Mouse (Mus musculus): ENCODE measurements around the gene Ttc28. TPM values are rescaled to one million over a fixed set of nuclear protein-coding genes. Genes with fewer than 3 reads are reported as not detected.

Gene Ttc28
- total and polyA plus RNA-seq, 2 experiments: 0.81 to 0.83 TPM

GRCm38 (mm10) chr5:110979011-110979860, 99.6 kb downstream of the Ttc28 start:
- WGBS: 1% methylated on average over 101 of the region's 104 CpGs
- peaks cover 4% of the 10 kb centered on the region for H3K27me3 ChIP-seq (ENCODE audit: control insufficient read depth, insufficient read depth, low read length)

DNA sequence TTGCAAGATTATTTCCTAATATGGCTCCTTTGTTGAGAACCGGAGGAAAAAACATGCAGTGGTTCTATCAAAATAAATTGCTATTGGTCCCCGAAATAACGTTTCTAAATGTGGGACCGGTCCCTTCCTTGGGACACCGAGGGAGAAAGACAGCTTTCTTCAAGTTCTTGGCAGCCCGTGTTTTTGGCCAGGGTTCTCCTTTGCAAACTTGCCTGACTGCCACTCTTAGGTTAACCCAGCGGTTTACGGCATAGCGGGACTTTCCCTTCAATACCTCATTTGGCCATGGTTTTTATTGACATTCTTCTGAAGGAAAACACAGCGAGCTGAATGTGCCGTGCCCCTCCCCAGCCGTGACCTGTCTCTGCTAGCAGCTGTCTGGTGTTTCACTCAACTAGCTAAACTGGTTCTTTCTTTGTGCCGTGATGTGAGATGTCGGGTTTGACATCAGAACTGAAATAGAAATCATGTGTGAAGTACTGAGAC, 100.3 kb downstream of the Ttc28 start:
- peak overlapping the region; percentile 63 for H3K9ac ChIP-seq (ENCODE audit: low read depth, low read length)
- peaks cover 4% of the 10 kb centered on the region for H3K27me3 ChIP-seq (ENCODE audit: control insufficient read depth, insufficient read depth, low read length)
- H3K36me3 ChIP-seq (ENCODE audit: control insufficient read depth, insufficient read depth, low read length): no peaks in the 10 kb centered on the region
- H3K4me3 ChIP-seq (ENCODE audit: insufficient read depth, low read depth, low read length): peak overlapping the region; percentile 84
- H3K4me1 ChIP-seq (ENCODE audit: control insufficient read depth, insufficient read depth, low read length): no peaks in the 10 kb centered on the region
- H3K79me2 ChIP-seq (ENCODE audit: control insufficient read depth, insufficient read depth, low read length): no peaks in the 10 kb centered on the region
- no peak overlapping the region for H3K27ac ChIP-seq (replicated peaks; ENCODE audit: insufficient read depth, low read depth, low read length)
- no peak for TF ChIP-seq CTCF (IDR thresholded peaks at IDR 0.05; ENCODE audit: low read depth, low read length)
- no peak for TF ChIP-seq POLR2A (IDR thresholded peaks at IDR 0.05; ENCODE audit: extremely low read depth, insufficient read depth, low read length)
- WGBS: under 1% methylated on average over 14 of the region's 14 CpGs
- peak; percentile 47 for DNase-seq (ENCODE audit: extremely low read depth, low read depth, low spot score)

More at GRCm38 (mm10) chr5:110979011-110979860, 99.6 kb downstream of the Ttc28 start:
- no peak for TF ChIP-seq POLR2A (IDR thresholded peaks at IDR 0.05; ENCODE audit: extremely low read depth, insufficient read depth, low read length)
- peak; percentile 11; the same call in 1 of the 2 replicates for TF ChIP-seq CTCF (IDR thresholded peaks at IDR 0.05; ENCODE audit: low read depth, low read length)
- H3K79me2 ChIP-seq (ENCODE audit: control insufficient read depth, insufficient read depth, low read length): no peaks in the 10 kb centered on the region
- peak overlapping the region; percentile 63 for H3K9ac ChIP-seq (ENCODE audit: low read depth, low read length)
- H3K4me1 ChIP-seq (ENCODE audit: control insufficient read depth, insufficient read depth, low read length): no peaks in the 10 kb centered on the region
- H3K36me3 ChIP-seq (ENCODE audit: control insufficient read depth, insufficient read depth, low read length): no peaks in the 10 kb centered on the region
- no peak for DNase-seq (ENCODE audit: extremely low read depth, low read depth, low spot score)
- H3K27ac ChIP-seq (replicated peaks; ENCODE audit: insufficient read depth, low read depth, low read length): peak overlapping the region; percentile 46
- H3K4me3 ChIP-seq (ENCODE audit: insufficient read depth, low read depth, low read length): peak overlapping the region; percentile 84

DNA sequence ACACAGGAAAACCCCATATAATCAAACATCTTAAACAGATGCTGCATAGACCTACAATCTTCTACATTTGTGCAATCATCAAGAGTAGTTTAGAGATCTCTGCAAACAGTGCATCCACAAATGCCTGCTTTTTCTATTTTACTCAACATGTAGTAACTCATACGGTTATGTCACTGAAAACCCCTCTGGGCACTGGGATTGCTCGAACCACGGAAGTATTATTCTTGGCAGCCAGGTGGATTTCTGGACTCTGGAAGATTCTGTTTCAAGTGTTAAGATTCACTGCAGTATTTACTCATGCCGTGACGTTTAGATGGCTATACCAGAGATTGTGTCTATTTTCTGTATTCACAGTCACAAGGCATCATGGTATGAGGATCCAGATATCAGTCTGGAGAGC, 101.0 kb downstream of the Ttc28 start:
- Histone ChIP-seq H3K9ac (ENCODE audit: low read depth, low read length) (no peak overlapping the region), H3K36me3 (ENCODE audit: control insufficient read depth, insufficient read depth, low read length) (no peaks in the 10 kb centered on the region), H3K27ac (replicated peaks; ENCODE audit: insufficient read depth, low read depth, low read length) (no peak overlapping the region), H3K4me1 (ENCODE audit: control insufficient read depth, insufficient read depth, low read length) (no peaks in the 10 kb centered on the region), H3K79me2 (ENCODE audit: control insufficient read depth, insufficient read depth, low read length) (no peaks in the 10 kb centered on the region), H3K4me3 (ENCODE audit: insufficient read depth, low read depth, low read length) (no peak overlapping the region), H3K27me3 (ENCODE audit: control insufficient read depth, insufficient read depth, low read length) (peaks cover 4% of the 10 kb centered on the region)
- WGBS: 77% methylated on average over 5 of the region's 5 CpGs
- TF ChIP-seq POLR2A (IDR thresholded peaks at IDR 0.05; ENCODE audit: extremely low read depth, insufficient read depth, low read length) (no peak), CTCF (IDR thresholded peaks at IDR 0.05; ENCODE audit: low read depth, low read length) (no peak)
- no peak for DNase-seq (ENCODE audit: extremely low read depth, low read depth, low spot score)

- H3K36me3 ChIP-seq (ENCODE audit: control insufficient read depth, insufficient read depth, low read length): no peaks in the 10 kb centered on the region
- H3K79me2 ChIP-seq (ENCODE audit: control insufficient read depth, insufficient read depth, low read length): no peaks in the 10 kb centered on the region
- WGBS: 77% methylated on average over 3 of the region's 3 CpGs
- TF ChIP-seq CTCF (IDR thresholded peaks at IDR 0.05; ENCODE audit: low read depth, low read length) (no peak), POLR2A (IDR thresholded peaks at IDR 0.05; ENCODE audit: extremely low read depth, insufficient read depth, low read length) (no peak)
- no peak overlapping the region for H3K4me3 ChIP-seq (ENCODE audit: insufficient read depth, low read depth, low read length)
- H3K4me1 ChIP-seq (ENCODE audit: control insufficient read depth, insufficient read depth, low read length): no peaks in the 10 kb centered on the region
- no peak overlapping the region for H3K27ac ChIP-seq (replicated peaks; ENCODE audit: insufficient read depth, low read depth, low read length)
- DNase-seq (ENCODE audit: extremely low read depth, low read depth, low spot score): no peak
- H3K27me3 ChIP-seq (ENCODE audit: control insufficient read depth, insufficient read depth, low read length): peaks cover 4% of the 10 kb centered on the region
- no peak overlapping the region for H3K9ac ChIP-seq (ENCODE audit: low read depth, low read length)
Measured at GRCm38 (mm10) chr5:110982436-110982835, 102.8 kb downstream of the Ttc28 start.

- no peaks in the 10 kb centered on the region for H3K79me2 ChIP-seq (ENCODE audit: control insufficient read depth, insufficient read depth, low read length)
- H3K4me1 ChIP-seq (ENCODE audit: control insufficient read depth, insufficient read depth, low read length): no peaks in the 10 kb centered on the region
- 86% methylated on average over 6 of the region's 6 CpGs for WGBS
- no peak overlapping the region for H3K4me3 ChIP-seq (ENCODE audit: insufficient read depth, low read depth, low read length)
- H3K27ac ChIP-seq (replicated peaks; ENCODE audit: insufficient read depth, low read depth, low read length): no peak overlapping the region
- peaks cover 1% of the 10 kb centered on the region for H3K27me3 ChIP-seq (ENCODE audit: control insufficient read depth, insufficient read depth, low read length)
- H3K36me3 ChIP-seq (ENCODE audit: control insufficient read depth, insufficient read depth, low read length): no peaks in the 10 kb centered on the region
- DNase-seq (ENCODE audit: extremely low read depth, low read depth, low spot score): no peak
- H3K9ac ChIP-seq (ENCODE audit: low read depth, low read length): no peak overlapping the region
- no peak for TF ChIP-seq POLR2A (IDR thresholded peaks at IDR 0.05; ENCODE audit: extremely low read depth, insufficient read depth, low read length)
- TF ChIP-seq CTCF (IDR thresholded peaks at IDR 0.05; ENCODE audit: low read depth, low read length): no peak
Measured at GRCm38 (mm10) chr5:110984136-110984681, 104.6 kb downstream of the Ttc28 start.
